Mouse (Mus musculus) left cerebral cortex, adult 2 months (tissue): Measurements from ENCODE around the gene Ntpcr. TPM values are rescaled to one million over a fixed set of nuclear protein-coding genes. Genes with fewer than 3 reads are reported as not detected.

Experiments
- DNase-seq, 2 experiments: peaks; one replicate each; pipeline ENCODE4 v3.0.0; 2021 to 2022; ENCODE audit warnings: low spot score in 2 of 2, mixed read lengths in 1 of 2; ENCODE audit errors: extremely low spot score in 1 of 2
- H3K27ac ChIP-seq: fragments of 200-600 bp; 2 replicates; pipeline ENCODE4 v1.8.1; 2022
- H3K4me3 ChIP-seq: fragments of 200-600 bp; 2 replicates; pipeline ENCODE4 v1.8.1; 2022
- CTCF ChIP-seq: fragments of 200-600 bp; IDR thresholded peaks from 2 replicates; pipeline ENCODE4 v1.8.1; 2022; ENCODE audit warnings: antibody characterized with exemption, mild to moderate bottlenecking, moderate library complexity
- intact Hi-C: fragments of 180-260 bp; cut with DNase I; formaldehyde crosslinking; loops from one replicate; pipeline ENCODE4 v1.15.1; 2025
- total RNA-seq, 2 experiments: library from RNA; stranded (reverse); gene quantifications; 2 replicates each; pipeline ENCODE4 v1.2.3; 2021

Gene Ntpcr
- total RNA-seq, 2 experiments from 2014 or later, result 23.3 to 23.7 TPM

DNA sequence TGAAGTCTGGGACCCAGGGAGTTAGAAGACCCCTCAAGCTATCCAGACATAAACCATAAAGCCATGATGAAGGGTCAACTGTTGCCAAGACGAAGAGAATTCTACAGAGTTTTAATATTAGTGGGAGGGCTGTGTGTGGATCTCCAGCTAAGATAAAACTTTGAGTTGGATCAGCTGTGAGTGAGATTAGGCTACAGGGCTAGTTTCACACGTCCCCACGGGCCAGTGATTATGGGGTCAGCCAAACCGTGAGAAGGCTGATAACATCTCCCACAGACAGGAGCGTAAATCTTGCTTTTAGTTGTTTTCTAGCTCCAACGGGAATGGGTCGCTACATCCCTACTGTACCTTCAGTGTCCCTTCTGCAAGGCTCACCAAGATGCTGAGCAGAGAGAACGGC is 49.9 kb downstream of the Ntpcr start:
- H3K27ac ChIP-seq, result no peak overlapping the region
- no peak for DNase-seq
- TF ChIP-seq CTCF, result no peak
- intact Hi-C loops, result no loop called here
- no peak overlapping the region for H3K4me3 ChIP-seq

DNA sequence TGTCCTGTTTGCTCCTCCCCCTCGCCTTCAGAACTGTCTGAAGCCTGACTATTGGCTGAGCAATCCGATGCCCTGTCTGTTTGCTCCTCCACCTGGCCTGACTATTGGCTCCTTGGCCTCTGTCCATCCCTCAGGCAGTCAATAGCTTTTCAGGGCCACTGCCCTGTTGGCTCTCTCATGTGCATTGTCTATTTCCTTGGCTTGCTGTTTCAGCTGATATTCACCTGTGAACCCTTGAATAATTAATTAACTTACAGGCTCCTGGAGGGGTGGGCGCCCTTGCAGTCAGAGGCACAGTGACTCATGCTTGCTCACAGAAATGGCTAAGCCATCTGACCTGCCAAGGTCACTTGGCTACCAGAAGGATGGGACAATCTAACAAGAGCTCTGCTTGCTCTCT is 52.4 kb downstream of the Ntpcr start:
- no peak for TF ChIP-seq CTCF
- DNase-seq, result no peak
- intact Hi-C loops, result no loop called here
- Histone ChIP-seq H3K4me3 (no peak overlapping the region), H3K27ac (no peak overlapping the region)

DNA sequence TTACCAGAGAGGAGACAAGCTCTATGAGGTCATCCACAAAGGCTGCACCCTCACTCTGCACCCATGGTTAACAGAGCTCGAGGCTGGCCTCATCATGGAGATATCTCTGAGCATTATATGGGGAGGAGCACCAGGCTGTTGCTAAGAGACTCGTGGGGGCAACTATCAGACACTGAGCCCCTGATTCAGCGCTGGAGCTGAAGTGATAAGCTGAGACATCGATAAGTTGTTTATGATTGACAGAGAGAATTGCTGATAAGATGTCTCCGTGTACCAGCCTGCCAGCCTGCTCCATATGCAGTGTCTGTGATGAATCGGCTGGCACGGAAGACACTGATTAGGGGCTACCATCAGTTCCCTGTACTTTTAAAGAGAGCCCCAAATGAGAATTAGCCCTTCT is 57.1 kb downstream of the Ntpcr start:
- no peak overlapping the region for H3K4me3 ChIP-seq
- no peak for DNase-seq
- TF ChIP-seq CTCF, result no peak
- no peak overlapping the region for H3K27ac ChIP-seq
- intact Hi-C loops, result no loop called here

DNA sequence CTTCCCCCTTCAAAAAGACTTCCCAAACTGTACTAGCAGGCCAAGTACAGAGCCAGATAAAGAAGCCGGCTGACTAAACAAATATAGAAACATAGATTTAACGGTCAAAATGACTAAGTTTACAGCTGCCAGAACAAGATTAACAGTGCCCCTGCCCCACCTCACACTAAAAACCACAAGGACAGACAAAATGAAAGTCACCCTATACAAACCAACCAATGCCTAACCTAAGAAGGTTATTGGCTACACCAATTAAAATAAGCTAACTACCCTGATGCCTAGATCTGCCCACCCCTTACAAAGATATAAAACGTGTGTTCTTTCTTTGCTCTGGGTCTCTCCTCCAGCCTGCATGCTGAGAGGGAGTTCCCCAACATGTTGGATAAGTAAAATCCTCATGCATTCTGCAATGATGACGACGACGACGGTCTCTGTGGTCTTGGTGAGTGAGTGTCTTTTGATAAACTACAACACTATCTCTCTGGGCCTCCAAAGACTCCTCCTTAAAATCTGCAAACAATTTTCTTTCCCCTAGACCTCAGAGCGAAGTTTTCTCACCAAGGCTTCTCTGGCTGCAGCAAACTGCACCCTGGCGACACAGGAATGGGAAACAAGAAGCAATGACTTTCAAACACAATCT is 63.2 kb downstream of the Ntpcr start:
- TF ChIP-seq CTCF, result no peak
- intact Hi-C loops, result no loop called here
- H3K4me3 ChIP-seq, result no peak overlapping the region
- no peak overlapping the region for H3K27ac ChIP-seq
- DNase-seq, result no peak

DNA sequence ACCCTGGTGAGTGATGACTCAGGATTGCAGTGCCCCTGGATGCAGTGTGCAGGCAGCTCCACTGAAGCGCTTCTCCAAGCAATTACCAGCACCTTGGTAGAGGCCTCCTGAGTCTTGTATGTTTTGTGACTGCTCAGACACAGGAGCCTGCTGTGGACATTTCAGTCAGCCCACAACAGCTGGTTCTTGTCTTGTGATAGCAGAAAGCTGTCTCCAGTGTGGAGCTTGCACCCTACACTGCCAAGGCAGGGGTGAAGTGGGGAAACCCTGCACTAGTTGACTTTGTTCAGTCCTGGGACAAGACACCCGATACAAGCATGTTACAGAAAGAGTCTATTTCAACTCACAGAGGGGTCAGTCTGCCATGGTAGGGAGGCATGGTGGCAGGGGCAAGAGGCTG is 65.6 kb downstream of the Ntpcr start:
- no peak for TF ChIP-seq CTCF
- DNase-seq, result no peak
- H3K27ac ChIP-seq, result no peak overlapping the region
- H3K4me3 ChIP-seq, result no peak overlapping the region
- intact Hi-C loops, result no loop called here

DNA sequence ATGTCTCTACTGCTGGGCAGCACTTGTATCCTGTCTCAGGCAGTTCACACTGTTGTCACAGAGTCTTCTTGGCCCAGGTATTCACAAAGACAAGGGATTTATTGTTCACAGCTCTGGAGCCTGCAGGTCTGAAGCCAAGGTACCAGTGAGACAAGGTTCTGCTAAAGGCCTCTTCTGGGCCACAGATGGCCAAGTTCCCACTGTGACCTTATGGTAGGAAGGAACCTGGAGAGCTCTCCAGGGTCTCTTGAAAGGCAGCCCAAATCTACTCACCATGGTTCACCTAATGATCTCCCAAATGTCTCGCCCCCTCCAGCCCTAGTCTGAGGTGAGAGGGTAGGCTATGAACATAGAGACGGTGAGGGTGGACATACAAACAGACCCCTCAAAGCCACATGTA is 67.2 kb downstream of the Ntpcr start:
- intact Hi-C loops, result no loop called here
- Histone ChIP-seq H3K27ac (no peak overlapping the region), H3K4me3 (no peak overlapping the region)
- DNase-seq, result no peak
- TF ChIP-seq CTCF, result no peak

Other genes starting within 250 kb of the Ntpcr start
- 10 to 100 TPM; 44.1 to 47.9 TPM for gene Sipa1l2, start 160.2 kb upstream of the Ntpcr start, total RNA-seq
- gene Map10, start 60.1 kb upstream of the Ntpcr start, total RNA-seq, result 1 to 10 TPM; 4.3 to 4.5 TPM
- gene Pcnx2, start 168.4 kb downstream of the Ntpcr start, total RNA-seq, result 10 to 100 TPM; 90.3 to 91.0 TPM
- gene Map3k21, start 180.5 kb downstream of the Ntpcr start, total RNA-seq, result 1 to 10 TPM; 1.8 to 3.0 TPM